Mouse (Mus musculus): ENCODE data around the gene Tex38. TPM values are rescaled to one million over a fixed set of nuclear protein-coding genes. Genes with fewer than 3 reads are reported as not detected.

Tex38 gene
- total RNA-seq, 2 experiments from 2014 or later = not detected

Other genes with a start within 250 kb of the Tex38 start
- not detected in 2 replicates for gene Cyp4a31, start 217.4 kb downstream of the Tex38 start, total RNA-seq (2015; ENCODE audit: low replicate concordance)
- gene Cyp4a31, start 217.4 kb downstream of the Tex38 start, total RNA-seq (2017; ENCODE audit: low replicate concordance) = not detected in 2 replicates
- gene Cyp4a32, start 180.0 kb downstream of the Tex38 start, total RNA-seq (2015; ENCODE audit: low replicate concordance) = not detected in 2 replicates
- gene Cyp4a32, start 180.0 kb downstream of the Tex38 start, total RNA-seq (2017; ENCODE audit: low replicate concordance) = not detected in 2 replicates
- not detected in 2 replicates for gene Cyp4b1, start 133.3 kb downstream of the Tex38 start, total RNA-seq (2015; ENCODE audit: low replicate concordance)
- gene Cyp4b1, start 133.3 kb downstream of the Tex38 start, total RNA-seq (2017; ENCODE audit: low replicate concordance) = not detected in 2 replicates
- 48.6 and 49.7 TPM in 2 replicates for gene Efcab14, start 43.3 kb downstream of the Tex38 start, total RNA-seq (2015; ENCODE audit: low replicate concordance)
- gene Efcab14, start 43.3 kb downstream of the Tex38 start, total RNA-seq (2017; ENCODE audit: low replicate concordance) = 30.9 and 37.1 TPM in 2 replicates
- gene Atpaf1, start 3.8 kb upstream of the Tex38 start, total RNA-seq (2015; ENCODE audit: low replicate concordance) = 4.2 and 5.8 TPM in 2 replicates
- gene Atpaf1, start 3.8 kb upstream of the Tex38 start, total RNA-seq (2017; ENCODE audit: low replicate concordance) = 8.1 and 14.3 TPM in 2 replicates
- gene Mob3c, start 47.1 kb upstream of the Tex38 start, total RNA-seq (2015; ENCODE audit: low replicate concordance) = 6.7 and 26.3 TPM in 2 replicates
- gene Mob3c, start 47.1 kb upstream of the Tex38 start, total RNA-seq (2017; ENCODE audit: low replicate concordance) = 1.4 and 9.2 TPM in 2 replicates
- 82.9 and 104 TPM in 2 replicates for gene Mknk1, start 58.2 kb upstream of the Tex38 start, total RNA-seq (2015; ENCODE audit: low replicate concordance)
- gene Mknk1, start 58.2 kb upstream of the Tex38 start, total RNA-seq (2017; ENCODE audit: low replicate concordance) = 116 and 146 TPM in 2 replicates
- not detected in 2 replicates for gene Kncn, start 103.4 kb upstream of the Tex38 start, total RNA-seq (2015; ENCODE audit: low replicate concordance)
- gene Kncn, start 103.4 kb upstream of the Tex38 start, total RNA-seq (2017; ENCODE audit: low replicate concordance) = not detected in 2 replicates
- not detected in 2 replicates for gene 6430628N08Rik, start 109.6 kb upstream of the Tex38 start, total RNA-seq (2015; ENCODE audit: low replicate concordance)
- not detected in 2 replicates for gene 6430628N08Rik, start 109.6 kb upstream of the Tex38 start, total RNA-seq (2017; ENCODE audit: low replicate concordance)
- gene Dmbx1, start 158.9 kb upstream of the Tex38 start, total RNA-seq (2015; ENCODE audit: low replicate concordance) = not detected in 2 replicates
- not detected in 2 replicates for gene Dmbx1, start 158.9 kb upstream of the Tex38 start, total RNA-seq (2017; ENCODE audit: low replicate concordance)
- 0.84 TPM in 1 of 2 replicates, not detected in the other for gene Faah, start 236.9 kb upstream of the Tex38 start, total RNA-seq (2015; ENCODE audit: low replicate concordance)
- 0.64 TPM in 1 of 2 replicates, not detected in the other for gene Faah, start 236.9 kb upstream of the Tex38 start, total RNA-seq (2017; ENCODE audit: low replicate concordance)